In genomic region chr14:20958971-20959370, GRCm38 (mm10) we compare ENCODE assay signal across 26 mouse cellular contexts. TPM values are rescaled to one million over a fixed set of nuclear protein-coding genes. Genes with fewer than 3 reads are reported as not detected.
DNase-seq lines count a peak whose midpoint lies in the region; ATAC-seq and TF ChIP-seq lines count a peak whose summit lies in the region.
"Had no signal": no experiment of that assay in that cellular context is flagged by ENCODE, and none has a peak within 500 bp of the region (broad histone marks: within the 10 kb centered on the region; RNA-seq: fewer than 3 reads in every experiment).

No protein-coding gene starts in this region.

- ATAC-seq in lung, embryonic 14.5 days (ENCODE audit: insufficient read depth), result no peak
- ATAC-seq in lung, postnatal 0 days, result peak; percentile 64
- ATAC-seq: forebrain, embryonic 16.5 days; Patski had no signal

- no peak overlapping the region for H3K27ac ChIP-seq in lung, embryonic 14.5 days (ENCODE audit: low read depth)
- H3K27ac ChIP-seq in lung, postnatal 0 days (ENCODE audit: low read length), result 0 out of 2 replicates have a peak overlapping the region, but pooled peaks have one; percentile 29
- H3K27ac ChIP-seq: embryonic facial prominence, embryonic 12.5 days; embryonic facial prominence, embryonic 15.5 days; forebrain, embryonic 12.5 days; hindbrain, embryonic 12.5 days; hindbrain, embryonic 15.5 days had no signal

- H3K36me3 ChIP-seq in lung, embryonic 14.5 days (ENCODE audit: insufficient read depth), result no peaks in the 10 kb centered on the region
- no peaks in the 10 kb centered on the region for H3K36me3 ChIP-seq in lung, postnatal 0 days (ENCODE audit: insufficient read depth, low read length)
- H3K36me3 ChIP-seq: embryonic facial prominence, embryonic 12.5 days; embryonic facial prominence, embryonic 15.5 days; forebrain, embryonic 12.5 days; hindbrain, embryonic 12.5 days; hindbrain, embryonic 15.5 days had no signal

- H3K4me2 ChIP-seq in lung, embryonic 14.5 days, result no peak overlapping the region
- H3K4me2 ChIP-seq in lung, postnatal 0 days (replicated peaks; ENCODE audit: low read depth, low read length), result no peak overlapping the region
- H3K4me2 ChIP-seq: embryonic facial prominence, embryonic 12.5 days; embryonic facial prominence, embryonic 15.5 days; forebrain, embryonic 12.5 days; heart, embryonic 11.5 days; hindbrain, embryonic 12.5 days; hindbrain, embryonic 15.5 days had no signal

- no peaks in the 10 kb centered on the region for H3K9me3 ChIP-seq in lung, embryonic 14.5 days (ENCODE audit: low read depth, low read length)
- H3K9me3 ChIP-seq in lung, postnatal 0 days (ENCODE audit: low read length), result no peaks in the 10 kb centered on the region
- H3K9me3 ChIP-seq: embryonic facial prominence, embryonic 12.5 days; embryonic facial prominence, embryonic 15.5 days; forebrain, embryonic 12.5 days; G1E; hindbrain, embryonic 12.5 days; hindbrain, embryonic 15.5 days had no signal

- TF ChIP-seq CTCF in lung, embryonic 14.5 days (IDR thresholded peaks at IDR 0.05; ENCODE audit: low read depth), result no peak
- no peak for TF ChIP-seq CTCF in lung, postnatal 0 days (IDR thresholded peaks at IDR 0.05)

- H3K4me3 ChIP-seq in lung, embryonic 14.5 days (ENCODE audit: low read depth, low read length), result no peak overlapping the region
- no peak overlapping the region for H3K4me3 ChIP-seq in lung, postnatal 0 days (ENCODE audit: low read depth, low read length)
- H3K4me3 ChIP-seq: embryonic facial prominence, embryonic 12.5 days; embryonic facial prominence, embryonic 15.5 days; forebrain, embryonic 12.5 days; hindbrain, embryonic 12.5 days; hindbrain, embryonic 15.5 days had no signal

- DNase-seq in lung, embryonic 14.5 days, result peak; percentile 56
- DNase-seq in lung, postnatal 14 days, result no peak
- DNase-seq in lung, postnatal 0 days (ENCODE audit: low spot score), result peak; percentile 65
- DNase-seq in lung, postnatal 4 days, result no peak
- peak; percentile 43 for DNase-seq in lung, postnatal 36 days
- DNase-seq in right cerebral cortex, postnatal 4 days, result no peak
- DNase-seq in left cerebral cortex, postnatal 4 days, result no peak
- DNase-seq: adrenal gland, postnatal 10 days; adrenal gland, postnatal 36 days; B cell, adult 2 months; cerebellum, adult 11 months; cerebellum, adult 2 months; cerebellum, adult 9-11 months; cerebellum, postnatal 25 days; gastrocnemius, postnatal 14 days; heart, adult 11 months had no signal

- intact Hi-C loops in left cerebral cortex, postnatal 4 days (cut with DNase I), result no loop called here

- peaks cover 4% of the 10 kb centered on the region; the same call in 1 of the 2 replicates for H3K4me1 ChIP-seq in lung, embryonic 14.5 days (ENCODE audit: insufficient read depth)
- H3K4me1 ChIP-seq in lung, postnatal 0 days (ENCODE audit: insufficient read depth, low read depth, low read length), result 0 out of 2 replicates have a peak, but pooled peaks cover 4% of the 10 kb centered on the region

- H3K27me3 ChIP-seq in lung, embryonic 14.5 days (ENCODE audit: insufficient read depth, low read length), result no peaks in the 10 kb centered on the region
- H3K27me3 ChIP-seq in lung, postnatal 0 days (replicated peaks; ENCODE audit: insufficient read depth, low read length), result no peaks in the 10 kb centered on the region
- H3K27me3 ChIP-seq: CH12.LX; embryonic facial prominence, embryonic 12.5 days; embryonic facial prominence, embryonic 15.5 days; forebrain, embryonic 12.5 days; hindbrain, embryonic 12.5 days; hindbrain, embryonic 15.5 days; Patski had no signal

- H3K9ac ChIP-seq in lung, embryonic 14.5 days, result no peak overlapping the region
- H3K9ac ChIP-seq in lung, postnatal 0 days (replicated peaks; ENCODE audit: low read depth), result no peak overlapping the region
- H3K9ac ChIP-seq: embryonic facial prominence, embryonic 12.5 days; embryonic facial prominence, embryonic 15.5 days; forebrain, embryonic 12.5 days; hindbrain, embryonic 12.5 days; hindbrain, embryonic 15.5 days had no signal

- WGBS in lung, embryonic 14.5 days, result 37% methylated on average over 2 of the region's 2 CpGs
- WGBS in lung, postnatal 0 days, result 16% methylated on average over 2 of the region's 2 CpGs

- TF ChIP-seq EP300 in lung, postnatal 0 days (IDR thresholded peaks at IDR 0.05), result peak; percentile 39; the same call in 1 of the 2 replicates

RNA-seq across cellular contexts. Expression of gene Vcl, which starts 29.8 kb away (rescaled TPM):
- polyA plus RNA-seq in lung, embryonic 14.5 days (2014; fragmentation: Nextera tagmentation; extraction: Ambion mirVana), result 64.3 and 69.5 TPM in 2 replicates
- polyA plus RNA-seq in lung, postnatal 0 days (2015; fragmentation: Nextera tagmentation; extraction: Ambion mirVana), result 42.8 and 60.1 TPM in 2 replicates
- total RNA-seq in left cerebral cortex, postnatal 4 days (2021), result 10 to 100 TPM; 21.0 to 21.9 TPM

Comparison
In these comparisons a context has a peak if more than half of its experiments do, and no peak if none do; other contexts are left out.
1. DNase-seq: peak in lung, embryonic 14.5 days (single experiment), lung, postnatal 0 days (single experiment) and lung, postnatal 36 days (single experiment); none in lung, postnatal 14 days (single experiment), lung, postnatal 4 days (0 of 2), right cerebral cortex, postnatal 4 days (single experiment) and left cerebral cortex, postnatal 4 days (single experiment).